11 mouse cellular contexts compared by ENCODE assay signal in genomic region chr9:104144314-104144996, GRCm38 (mm10). TPM values are rescaled to one million over a fixed set of nuclear protein-coding genes. Genes with fewer than 3 reads are reported as not detected.
DNase-seq lines count a peak whose midpoint lies in the region; ATAC-seq and TF ChIP-seq lines count a peak whose summit lies in the region.
"Had no signal": no experiment of that assay in that cellular context is flagged by ENCODE, and none has a peak within 500 bp of the region (broad histone marks: within the 10 kb centered on the region; RNA-seq: fewer than 3 reads in every experiment).

No protein-coding gene starts in this region.

- H3K9ac ChIP-seq in liver, postnatal 0 days (replicated peaks) = no peak overlapping the region
- H3K9ac ChIP-seq: limb, embryonic 12.5 days had no signal

- H3K36me3 ChIP-seq in liver, postnatal 0 days (replicated peaks; ENCODE audit: insufficient read depth, low read length) = no peaks in the 10 kb centered on the region

- no peaks in the 10 kb centered on the region for H3K27me3 ChIP-seq in liver, postnatal 0 days (ENCODE audit: insufficient read depth, low read length)
- H3K27me3 ChIP-seq: limb, embryonic 12.5 days had no signal

- H3K4me2 ChIP-seq in liver, postnatal 0 days (ENCODE audit: low read depth, low read length) = no peak overlapping the region
- H3K4me2 ChIP-seq: limb, embryonic 12.5 days had no signal

- no peaks in the 10 kb centered on the region for H3K4me1 ChIP-seq in liver, postnatal 0 days (ENCODE audit: insufficient read depth)
- H3K4me1 ChIP-seq: limb, embryonic 12.5 days had no signal

- H3K9me3 ChIP-seq in liver, postnatal 0 days (ENCODE audit: low read length) = no peaks in the 10 kb centered on the region
- H3K9me3 ChIP-seq: limb, embryonic 12.5 days had no signal

- DNase-seq in embryo, embryonic 10.5 days (ENCODE audit: low spot score) = peak; percentile 17
- no peak for DNase-seq in embryo, embryonic 9.5 days (ENCODE audit: extremely low spot score)
- no peak for DNase-seq in liver, postnatal 0 days
- DNase-seq in liver (no peak), R1 (ENCODE audit: low read depth, low spot score) (peak; percentile 60)
- peak; percentile 23 for DNase-seq in mesoderm, embryonic 11.5 days (ENCODE audit: low read depth, low spot score)
- DNase-seq in adrenal gland, adult 2 months = no peak
- no peak for DNase-seq in left cerebral cortex, adult 8-10 months (ENCODE audit: low spot score in 2 of 2)

- no peak for TF ChIP-seq EP300 in liver, postnatal 0 days (IDR thresholded peaks at IDR 0.05; ENCODE audit: low read depth)

- peak; percentile 65 for TF ChIP-seq CTCF in liver, postnatal 0 days (IDR thresholded peaks at IDR 0.05; ENCODE audit: low read depth)

- 78% methylated on average over 8 of the region's 8 CpGs for WGBS in liver, postnatal 0 days (ENCODE audit: insufficient replicate concordance)

- H3K4me3 ChIP-seq in liver, postnatal 0 days (ENCODE audit: low read depth, low read length) = no peak overlapping the region
- H3K4me3 ChIP-seq: limb, embryonic 12.5 days had no signal

- 0 out of 2 replicates have a peak, but pooled peaks have one; percentile 21 for ATAC-seq in liver, postnatal 0 days
- ATAC-seq: forebrain, embryonic 16.5 days; midbrain, embryonic 16.5 days had no signal

- no peak overlapping the region for H3K27ac ChIP-seq in liver, postnatal 0 days (ENCODE audit: low read depth)
- H3K27ac ChIP-seq: limb, embryonic 12.5 days had no signal

RNA-seq across cellular contexts. Expression of gene Ackr4, which starts 17.7 kb away (rescaled TPM):
- polyA plus RNA-seq in liver, postnatal 0 days (2015; fragmentation: Nextera tagmentation; extraction: Ambion mirVana) = 0.89 and 0.97 TPM in 2 replicates
- under 1 TPM in 1 of 2 experiments, not detected in 1; 0.17 TPM for total RNA-seq in adrenal gland, adult 2 months (2021)
- 0.11 and 0.12 TPM in 2 replicates for polyA plus RNA-seq in adrenal gland, adult 2 months (2012; rRNA removed)
- total RNA-seq in left cerebral cortex, adult 8-10 months (2022) = not detected

Comparison
In these comparisons a context has a peak if more than half of its experiments do, and no peak if none do; other contexts are left out.
1. DNase-seq: peak in embryo, embryonic 10.5 days (single experiment), R1 (single experiment) and mesoderm, embryonic 11.5 days (single experiment); none in embryo, embryonic 9.5 days (single experiment), liver, postnatal 0 days (single experiment), liver (single experiment), adrenal gland, adult 2 months (single experiment) and left cerebral cortex, adult 8-10 months (0 of 2).